Mouse (Mus musculus) kidney, postnatal 36 days (tissue): ENCODE measurements around the gene Lpcat4.
"Not testable (repeated sequence)": the region's sequence is repeated elsewhere in the genome, so short reads cannot be mapped to it uniquely, and the experiment has no call there.

Experiments used
- DNase-seq, 2 experiments: peaks; one replicate each; pipeline ENCODE4 v3.0.0; 2021 to 2022; ENCODE audit warnings: mixed read lengths in 2 of 2

Lpcat4 gene

DNA sequence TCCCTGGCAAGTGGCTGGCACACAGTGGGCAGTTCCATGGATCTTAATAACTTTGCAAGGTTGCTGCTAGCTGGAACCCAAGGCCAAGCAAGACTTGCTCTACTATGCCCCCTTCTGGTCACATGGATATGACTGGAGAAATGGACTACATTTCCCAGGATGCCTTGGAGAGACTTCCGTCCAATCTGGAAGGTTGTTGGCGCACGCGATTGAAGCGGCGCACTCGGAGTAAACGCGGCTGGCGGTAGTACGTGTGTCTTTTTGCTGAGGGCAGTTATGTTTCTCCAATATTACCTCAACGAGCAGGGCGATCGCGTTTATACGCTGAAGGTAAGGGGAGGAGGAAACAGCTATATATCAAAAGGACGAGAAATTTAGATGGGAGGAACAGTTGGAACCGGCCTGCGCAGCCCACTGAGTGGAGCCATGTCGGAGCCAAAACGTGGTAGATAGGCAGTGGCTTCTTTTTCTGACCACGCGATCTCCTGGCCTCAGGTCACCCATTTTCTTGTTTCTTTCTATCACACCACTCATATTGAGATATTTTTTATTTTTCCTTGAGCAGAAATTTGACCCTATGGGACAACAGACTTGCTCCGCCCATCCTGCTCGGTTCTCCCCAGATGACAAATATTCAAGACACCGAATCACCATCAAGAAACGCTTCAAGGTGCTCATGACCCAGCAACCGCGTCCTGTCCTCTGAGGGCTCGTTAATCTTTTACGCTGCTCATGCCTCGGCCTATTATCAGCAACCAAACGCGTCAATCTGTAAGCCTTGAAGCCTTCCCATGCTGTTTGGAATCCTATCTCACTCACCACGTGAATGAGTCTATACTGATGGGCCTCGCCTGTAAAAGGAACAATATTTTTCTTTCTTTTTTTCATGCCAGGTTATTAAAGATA, 22.7 kb downstream of the Lpcat4 start, which contains the start of gene Nop10:
TSS of gene Nop10 (plus strand) at position 179 of the 906 bp plus-strand sequence.
- peak; percentile 87 for DNase-seq

DNA sequence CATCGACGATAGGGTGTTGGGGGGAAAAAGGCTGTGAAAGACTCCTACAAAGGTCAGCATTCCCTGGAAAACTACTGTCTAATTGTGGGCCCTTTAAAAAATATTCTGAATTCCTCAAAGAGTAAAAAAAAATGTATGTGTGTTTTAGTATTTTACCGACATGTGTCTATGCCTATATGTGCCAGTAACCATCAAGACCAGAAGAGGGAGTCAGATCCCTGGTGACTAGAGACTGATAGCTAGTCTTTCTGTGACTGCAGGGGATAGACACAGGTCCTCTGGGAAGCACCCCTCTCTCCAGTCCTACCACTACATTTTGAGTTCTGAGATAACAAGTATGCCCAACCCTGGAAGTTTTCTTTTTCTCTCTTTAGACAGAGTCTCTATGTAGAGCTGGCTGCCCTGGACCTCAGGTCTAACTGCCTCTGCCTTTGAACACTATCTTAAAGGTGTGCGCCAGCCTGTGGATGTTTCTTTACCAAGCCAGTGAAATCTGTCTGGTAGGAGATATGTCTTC, 23.6 kb downstream of the Lpcat4 start:
- no peak for DNase-seq

DNA sequence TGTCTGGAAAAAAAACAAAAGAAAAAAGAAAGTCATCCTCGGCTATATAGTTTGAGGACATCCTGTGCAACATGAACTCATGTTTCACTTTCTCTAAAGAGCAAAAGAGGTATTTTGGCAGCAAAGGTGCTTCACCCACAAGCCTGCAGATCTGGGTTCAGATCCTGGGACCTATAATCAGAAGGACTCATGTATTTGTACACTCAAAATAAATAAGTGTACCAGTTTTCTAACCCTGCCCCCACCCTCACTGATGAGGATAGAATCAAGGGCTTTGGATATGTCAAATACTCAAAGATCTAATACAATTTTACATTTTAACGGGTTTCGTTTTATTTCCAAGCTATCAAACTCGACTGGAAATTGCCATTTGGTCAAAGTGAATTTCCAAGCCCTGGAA, 25.1 kb downstream of the Lpcat4 start:
- DNase-seq: no peak

DNA sequence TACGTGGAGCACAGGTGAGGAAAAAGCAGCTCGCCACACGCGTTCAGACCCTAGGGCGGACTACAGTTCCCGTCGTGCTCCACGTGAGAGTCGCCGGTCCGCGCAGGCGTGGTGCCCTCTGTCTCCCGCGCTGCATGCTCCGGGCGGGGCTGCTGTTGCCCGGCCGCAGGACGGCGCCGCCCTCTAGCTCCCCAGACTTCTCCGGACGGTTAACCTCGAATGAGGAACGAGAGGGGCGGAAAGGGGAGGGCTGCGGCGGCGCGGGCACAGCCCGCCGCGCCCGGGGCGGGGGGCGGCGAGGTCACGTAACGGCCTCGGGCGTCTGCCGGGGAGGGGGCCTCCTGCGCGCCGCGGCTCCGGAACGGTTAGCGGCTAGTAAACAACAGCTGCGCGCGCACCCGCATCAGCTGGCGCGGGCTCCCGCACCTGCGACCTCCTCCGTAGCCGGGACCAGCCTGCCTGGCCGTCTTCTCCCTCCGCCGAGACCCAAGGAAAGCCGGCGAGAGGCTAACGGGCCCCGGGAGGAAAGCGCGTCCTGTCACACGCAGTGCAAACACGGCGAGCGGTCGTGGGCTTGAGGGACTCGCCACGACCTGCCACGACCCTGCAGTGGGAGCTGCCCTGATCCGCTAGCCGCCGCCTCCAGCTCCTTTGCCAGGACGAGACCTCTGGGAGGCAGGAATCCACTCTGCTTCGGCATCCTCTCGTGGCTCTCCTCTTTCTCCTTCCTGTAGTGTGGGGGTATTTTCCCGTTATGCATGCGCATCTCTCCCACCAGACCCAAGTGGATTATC, 26.4 kb downstream of the Lpcat4 start, which contains the start of gene Slc12a6:
TSS of gene Slc12a6 (plus strand) at position 378 of the 794 bp plus-strand sequence.
- peak; percentile 96 to 97 for DNase-seq

DNA sequence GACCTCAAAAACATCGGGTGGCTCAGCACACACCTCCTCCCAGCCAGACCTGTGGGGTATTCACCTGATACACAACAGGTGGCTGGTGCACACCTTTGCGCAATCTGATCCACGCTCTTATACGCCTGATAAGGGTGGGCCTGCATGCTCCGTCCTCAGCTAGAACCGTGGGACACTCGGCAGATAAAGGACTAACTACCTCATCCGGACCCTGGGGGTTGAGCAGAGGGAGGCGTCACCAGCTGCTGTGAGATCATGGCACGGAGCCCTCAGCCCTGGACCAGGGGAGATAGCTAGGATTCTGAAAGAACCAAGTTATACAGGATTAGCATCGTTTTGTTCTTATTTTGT, 26.9 kb downstream of the Lpcat4 start, which contains the start of gene Gm21985:
TSS of gene Gm21985 (plus strand) at position 73 of the 351 bp plus-strand sequence.
- DNase-seq: peak; percentile 56 to 73

DNA sequence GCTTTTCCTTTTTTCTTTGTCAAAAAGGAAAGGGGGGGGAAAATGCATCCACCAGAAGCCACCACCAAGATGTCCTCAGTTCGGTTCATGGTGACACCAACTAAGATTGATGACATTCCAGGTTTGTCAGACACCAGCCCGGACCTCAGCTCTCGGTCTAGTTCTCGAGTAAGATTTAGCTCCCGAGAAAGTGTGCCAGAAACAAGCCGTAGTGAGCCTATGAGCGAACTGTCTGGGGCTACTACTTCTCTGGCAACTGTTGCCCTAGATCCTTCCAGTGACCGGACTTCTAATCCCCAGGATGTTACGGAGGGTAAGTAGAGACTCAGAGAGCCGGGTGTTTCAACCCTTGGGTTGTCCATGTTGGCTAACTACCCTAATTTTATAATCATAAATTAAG, 27.5 kb downstream of the Lpcat4 start:
- peak in 1 of 2 experiments; percentile 24 for DNase-seq

DNA sequence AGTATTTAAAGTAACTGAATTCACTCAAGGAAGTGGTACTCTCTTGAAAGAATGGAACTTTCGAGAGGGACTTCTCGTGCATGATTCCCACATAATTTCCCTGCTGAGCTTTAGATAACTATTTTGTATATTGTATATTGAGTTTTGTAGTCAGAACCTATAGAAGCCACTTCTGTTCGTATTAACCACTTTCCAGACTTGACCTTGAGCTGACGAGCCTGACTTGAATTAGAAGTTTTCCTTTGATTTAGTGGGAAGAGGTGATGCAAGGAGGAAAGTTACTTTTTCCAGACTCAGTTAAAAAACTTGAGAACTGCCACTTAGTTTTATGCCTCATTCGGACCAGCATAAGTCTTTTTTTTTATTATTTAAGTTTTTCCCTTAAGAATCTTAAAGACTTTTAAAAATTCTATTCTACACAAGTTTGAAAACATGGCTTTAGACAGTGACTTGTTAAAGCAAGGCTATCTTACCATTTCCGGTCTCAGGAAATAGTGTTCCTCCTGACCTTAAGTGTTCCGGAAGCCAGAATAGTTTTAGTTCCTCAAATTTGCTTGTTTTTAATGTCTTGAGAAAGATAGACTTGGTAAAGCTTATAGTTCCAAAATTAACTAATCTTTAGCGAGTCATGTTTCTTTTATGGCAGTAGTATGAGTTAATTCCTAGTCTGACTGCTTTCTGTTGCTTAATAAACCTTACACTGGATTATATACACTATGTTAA, 28.4 kb downstream of the Lpcat4 start:
- peak in 1 of 2 experiments; percentile 14 for DNase-seq

DNA sequence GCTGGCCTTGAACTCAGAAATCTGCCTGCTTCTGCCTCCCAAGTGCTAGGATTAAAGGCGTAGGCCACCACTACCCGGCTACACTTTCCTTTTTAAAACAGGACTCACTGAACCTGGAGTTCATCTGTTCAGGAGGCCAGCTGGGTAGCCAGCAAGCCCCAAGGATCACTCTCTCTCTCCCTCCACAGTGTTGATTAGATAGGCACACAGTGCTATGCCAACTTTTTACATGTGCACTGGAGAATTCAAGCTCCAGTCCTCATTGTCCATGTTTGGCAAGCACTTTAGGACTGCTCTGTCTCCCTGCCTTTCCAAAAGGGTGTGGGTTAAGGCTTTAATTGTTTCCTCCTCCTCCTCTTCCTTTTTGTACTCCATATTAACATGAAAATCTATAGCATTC, 30.7 kb downstream of the Lpcat4 start:
- no peak for DNase-seq

DNA sequence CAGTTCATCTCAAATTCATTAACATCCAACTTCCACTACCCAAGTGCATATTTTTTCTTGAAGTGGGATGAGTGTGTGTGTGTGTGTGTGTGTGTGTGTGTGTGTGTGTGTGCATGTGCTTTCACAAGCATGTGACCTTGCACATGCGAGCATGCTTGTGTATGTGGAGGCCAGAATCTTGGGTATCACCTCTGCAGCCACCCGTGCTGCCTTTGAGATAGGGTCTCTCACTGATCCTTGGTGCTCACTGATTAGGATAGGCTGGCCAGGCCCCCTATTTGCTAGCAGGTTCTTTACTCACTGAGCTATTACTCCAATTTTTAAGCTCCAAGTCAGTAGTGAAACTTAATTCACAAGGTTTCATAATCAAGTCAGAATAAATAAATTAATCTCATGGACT, 33.6 kb downstream of the Lpcat4 start:
- DNase-seq: no peak

DNA sequence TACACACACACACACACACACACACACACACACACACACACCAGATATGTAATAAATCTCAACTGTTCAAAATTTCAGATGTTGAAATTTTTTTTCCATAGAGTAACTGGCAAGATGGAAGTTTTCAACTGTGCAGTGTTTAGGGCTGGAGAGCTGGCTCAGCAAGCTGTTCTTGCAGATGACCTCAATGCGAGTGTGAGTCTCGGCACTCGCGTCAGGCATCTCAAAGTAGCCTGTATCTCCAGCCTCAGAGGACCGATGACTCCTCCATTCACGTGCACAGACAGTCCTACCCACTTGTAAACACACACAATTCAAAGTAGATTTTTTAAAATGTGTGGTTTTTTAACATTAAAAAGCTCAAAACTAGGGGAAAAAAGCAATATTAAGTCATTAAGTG, 34.2 kb downstream of the Lpcat4 start:
- no peak for DNase-seq

DNA sequence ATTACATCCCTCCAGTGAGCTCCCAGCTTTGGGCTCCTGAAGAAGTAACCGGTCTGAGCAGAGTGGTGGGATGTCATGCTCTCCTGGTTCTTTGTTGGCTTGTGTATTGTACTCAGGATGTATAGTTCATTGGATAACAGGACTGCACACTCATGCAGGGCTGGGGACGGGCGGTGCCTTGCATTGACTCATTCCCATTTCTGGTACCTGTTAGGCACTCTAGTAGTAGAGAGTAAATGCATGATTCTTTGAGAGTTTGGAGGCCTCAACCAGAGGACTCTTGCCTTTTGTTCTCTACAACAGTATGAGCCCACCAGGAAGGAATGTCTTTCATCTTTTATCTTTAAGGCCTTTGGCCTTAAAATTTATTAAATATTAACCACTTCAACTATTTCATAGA, 37.6 kb downstream of the Lpcat4 start:
- no peak for DNase-seq

DNA sequence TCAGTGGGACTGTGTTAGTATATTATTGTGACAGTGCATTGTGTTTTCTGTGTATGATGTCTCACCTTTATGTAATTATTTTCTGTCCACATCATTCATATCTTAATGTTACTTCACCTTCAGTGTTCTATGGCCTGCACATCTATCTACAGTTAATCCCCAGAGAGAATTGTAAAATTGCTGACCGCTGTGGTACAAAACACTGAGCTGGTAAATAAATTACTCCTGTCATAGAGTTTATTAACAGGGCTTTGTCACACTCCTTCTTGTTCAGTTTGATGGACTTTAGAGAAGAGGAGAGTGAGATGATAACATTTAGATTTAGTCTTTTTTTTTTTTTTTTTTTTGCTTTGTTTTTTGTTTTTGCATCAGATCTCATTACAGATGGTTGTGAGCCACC, 43.6 kb downstream of the Lpcat4 start:
- DNase-seq: no peak

DNA sequence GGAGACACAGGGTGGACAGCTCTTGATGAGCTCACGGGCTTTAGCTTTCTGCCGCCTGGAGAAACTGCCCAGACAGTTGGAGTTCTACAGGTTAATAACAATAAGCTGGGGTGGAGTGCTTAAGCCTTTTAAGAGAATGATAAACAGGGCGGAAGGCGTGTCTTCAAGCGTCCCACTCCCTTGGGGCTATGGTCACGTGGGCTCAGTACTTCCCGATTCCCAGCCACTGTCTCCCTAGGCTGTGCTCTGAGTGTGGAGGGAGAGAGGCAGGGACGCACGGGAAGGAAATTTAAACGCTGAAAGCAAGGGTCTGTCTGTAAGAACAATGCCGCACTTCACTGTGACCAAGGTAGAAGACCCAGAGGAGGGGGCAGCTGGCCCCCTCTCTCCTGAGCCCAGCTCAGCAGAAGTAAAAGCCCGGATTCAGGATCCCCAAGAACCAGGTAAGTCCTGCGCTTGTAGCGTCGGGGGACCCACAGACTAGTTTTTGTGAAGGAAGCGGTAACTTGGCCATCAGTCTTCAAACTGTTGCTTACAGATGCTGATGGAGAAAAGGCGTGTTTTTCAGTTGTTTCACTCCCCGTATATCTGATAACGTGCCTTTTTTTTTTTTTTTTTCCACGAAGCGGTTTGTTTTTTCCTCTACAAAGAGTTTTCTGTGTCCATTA, 45.2 kb downstream of the Lpcat4 start:
- peak; percentile 86 to 89 for DNase-seq

DNA sequence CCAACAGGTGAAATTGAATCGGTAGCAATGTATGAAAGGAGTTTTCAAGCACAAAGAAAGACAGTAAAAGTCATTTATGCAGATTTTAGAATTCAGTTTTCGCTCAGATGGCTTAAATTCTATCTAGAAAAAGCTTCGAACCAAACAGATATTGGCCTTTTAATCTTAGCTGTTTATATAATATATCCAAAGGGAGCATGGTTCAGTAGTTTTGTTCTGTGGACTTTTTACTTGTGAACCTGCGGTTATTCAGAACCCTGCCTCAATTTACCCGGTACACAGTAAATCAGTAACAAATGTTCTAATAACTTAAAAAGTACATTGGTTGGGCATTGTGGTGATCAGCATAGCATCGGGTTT, 45.7 kb downstream of the Lpcat4 start:
- peak in 1 of 2 experiments; percentile 46 for DNase-seq

DNA sequence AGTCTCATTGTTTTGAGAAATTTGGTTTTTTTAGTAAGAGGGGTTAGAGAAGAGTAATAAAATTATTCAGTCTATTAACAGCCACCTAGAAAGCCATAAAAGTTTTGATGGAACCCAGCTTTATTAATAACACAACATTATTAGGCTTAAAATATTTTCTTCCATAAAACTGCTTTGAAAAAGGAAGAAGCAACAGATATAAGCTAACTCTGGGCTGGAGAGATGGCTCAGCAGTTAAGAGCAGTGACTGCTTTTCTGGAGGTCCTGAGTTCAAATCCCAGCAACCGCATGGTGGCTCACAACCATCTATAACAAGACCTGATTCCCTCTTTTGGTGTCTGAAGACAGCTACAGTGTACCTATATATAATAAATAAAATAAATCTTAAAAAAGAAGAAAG, 46.8 kb downstream of the Lpcat4 start:
- not testable (repeated sequence) for DNase-seq

DNA sequence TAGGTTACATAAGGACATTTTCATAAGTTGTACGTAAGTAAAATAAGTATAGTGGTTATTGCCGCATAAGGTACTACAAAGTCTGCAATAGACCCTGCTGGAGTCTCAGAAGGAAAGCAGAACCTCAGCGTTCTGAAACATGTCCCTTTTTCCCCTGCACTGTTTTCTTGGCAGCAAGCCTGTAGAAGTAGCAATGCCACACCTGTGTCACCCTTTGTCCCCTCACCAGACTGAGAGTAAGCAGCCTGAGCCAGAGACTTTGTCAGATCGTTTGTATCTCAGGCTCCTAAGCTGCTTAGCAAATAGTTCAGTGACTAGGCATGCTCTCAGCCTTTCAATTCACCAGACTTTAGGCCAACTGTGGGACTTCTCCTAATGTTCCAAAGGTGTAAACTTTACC, 47.8 kb downstream of the Lpcat4 start:
- peak; percentile 28 to 29 for DNase-seq

DNA sequence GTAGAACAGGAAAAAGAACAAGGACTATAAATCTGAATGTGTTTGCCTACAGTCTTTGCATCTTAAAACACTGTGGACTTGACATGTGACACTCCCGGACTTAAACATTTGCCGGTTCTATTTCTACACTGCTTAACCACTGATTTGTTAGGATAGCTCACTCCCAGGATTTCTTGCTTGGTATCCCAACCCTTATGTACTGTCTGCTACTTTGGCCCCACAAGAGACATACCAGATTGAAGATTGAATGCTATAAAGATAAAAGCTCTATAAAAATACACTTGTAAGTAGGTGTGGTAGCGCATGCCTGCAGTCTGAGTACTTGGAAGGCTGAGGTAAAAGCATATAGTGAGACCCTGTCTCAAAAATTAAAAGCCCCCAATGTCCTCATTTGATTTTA, 50.2 kb downstream of the Lpcat4 start:
- no peak for DNase-seq

DNA sequence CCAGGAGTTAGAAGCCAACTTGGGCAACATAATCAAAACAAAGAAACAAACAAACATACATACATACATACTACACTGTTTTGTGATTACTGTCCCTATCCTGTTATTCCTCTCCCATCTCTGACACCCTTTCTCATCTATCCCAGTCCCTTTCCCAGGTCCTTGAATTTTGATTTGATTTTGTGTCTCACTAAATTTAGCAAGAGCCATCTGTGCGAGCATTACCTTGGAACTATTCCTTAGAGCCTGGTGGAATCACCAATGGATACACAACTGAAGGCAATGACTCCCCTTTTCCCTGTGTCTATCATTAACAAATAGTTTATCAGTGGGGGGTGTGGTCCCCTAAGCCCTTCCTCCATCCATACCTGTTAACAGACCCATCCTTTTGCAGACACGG, 53.6 kb downstream of the Lpcat4 start:
- no peak for DNase-seq

DNA sequence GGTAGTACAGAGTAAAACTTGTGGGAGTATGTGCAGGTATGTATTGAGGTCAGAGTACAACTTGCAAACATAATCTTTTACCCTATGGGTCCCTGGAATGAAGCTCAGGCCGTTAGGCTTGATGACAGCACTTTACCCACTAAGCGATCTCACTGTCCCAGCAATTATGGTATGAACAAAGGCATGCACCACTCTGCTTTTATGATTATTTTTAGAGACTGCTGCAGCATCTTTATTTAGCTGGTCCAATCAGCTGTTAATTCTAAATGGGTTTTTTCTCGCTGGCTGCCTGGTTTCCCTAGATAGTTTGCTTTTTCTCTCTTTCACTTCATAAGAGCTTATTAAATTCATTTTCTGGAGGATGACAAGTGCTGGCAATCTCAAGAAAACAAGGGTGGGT, 56.9 kb downstream of the Lpcat4 start:
- no peak for DNase-seq
